Mouse (Mus musculus) forebrain, embryonic 11.5 days (tissue): ENCODE measurements around the gene Atl3. TPM values are rescaled to one million over a fixed set of nuclear protein-coding genes. Genes with fewer than 3 reads are reported as not detected.

Experiments
- ATAC-seq: fragments of 200-750 bp; cut with Nextera tagmentation; replicated peaks from 2 replicates; pipeline ENCODE4 v1.8.0; 2017; ENCODE audit warnings: moderate TSS enrichment; ENCODE audit not compliant: low FRiP score
- DNase-seq: peaks from one replicate; pipeline ENCODE4 v3.0.0-alpha.2; 2017; ENCODE audit warnings: low spot score
- H3K27ac ChIP-seq: fragments of 300-500 bp; sonication (generic); 2 replicates; pipeline ENCODE4 v1.5.1; 2014; ENCODE audit warnings: low read depth, low read length
- H3K27me3 ChIP-seq: fragments of 300-500 bp; sonication (generic); 2 replicates; pipeline ENCODE4 v1.6.1; 2014; ENCODE audit warnings: mild to moderate bottlenecking, low read length, mixed read lengths; ENCODE audit not compliant: control insufficient read depth, insufficient read depth
- H3K36me3 ChIP-seq: fragments of 300-500 bp; sonication (generic); 2 replicates; pipeline ENCODE4 v1.6.1; 2014; ENCODE audit warnings: mild to moderate bottlenecking, low read length, moderate library complexity, mixed read lengths; ENCODE audit not compliant: control insufficient read depth, insufficient read depth
- H3K4me1 ChIP-seq: fragments of 300-500 bp; sonication (generic); replicated peaks from 2 replicates; pipeline ENCODE4 v1.6.1; 2014; ENCODE audit warnings: low read length, mixed read lengths; ENCODE audit not compliant: control insufficient read depth, insufficient read depth
- H3K4me2 ChIP-seq: fragments of 300-500 bp; sonication (generic); 2 replicates; pipeline ENCODE4 v1.6.1; 2014; ENCODE audit warnings: low read depth, mild to moderate bottlenecking, low read length, moderate library complexity, mixed read lengths; ENCODE audit not compliant: severe bottlenecking
- H3K4me3 ChIP-seq: fragments of 300-500 bp; sonication (generic); 2 replicates; pipeline ENCODE4 v1.5.1; 2014; ENCODE audit warnings: low read depth, low read length
- H3K9ac ChIP-seq: fragments of 300-500 bp; sonication (generic); 2 replicates; pipeline ENCODE4 v1.6.1; 2014; ENCODE audit warnings: low read length
- H3K9me3 ChIP-seq: fragments of 300-500 bp; sonication (generic); 2 replicates; pipeline ENCODE4 v1.6.1; 2016; ENCODE audit warnings: low read length, mixed read lengths; ENCODE audit not compliant: control insufficient read depth
- WGBS: fragments of 180-500 bp; shearing (Covaris S2); extraction: QIAGEN DNeasy Blood & Tissue Kit; methylation state at CpG from one replicate; pipeline ENCODE4 v1.1.7; 2014; 5-methylcytosine and 5-hydroxymethylcytosine counted together
- polyA plus RNA-seq: library from polyadenylated mRNA; unstranded; fragments of >200 nt; fragmentation: Nextera tagmentation; extraction: Ambion mirVana; gene quantifications from 2 replicates; pipeline ENCODE4 v1.2.1, GENCODE M21; 2014

Gene Atl3
- polyA plus RNA-seq, 1 experiment from 2014 or later = 10.3 TPM

DNA sequence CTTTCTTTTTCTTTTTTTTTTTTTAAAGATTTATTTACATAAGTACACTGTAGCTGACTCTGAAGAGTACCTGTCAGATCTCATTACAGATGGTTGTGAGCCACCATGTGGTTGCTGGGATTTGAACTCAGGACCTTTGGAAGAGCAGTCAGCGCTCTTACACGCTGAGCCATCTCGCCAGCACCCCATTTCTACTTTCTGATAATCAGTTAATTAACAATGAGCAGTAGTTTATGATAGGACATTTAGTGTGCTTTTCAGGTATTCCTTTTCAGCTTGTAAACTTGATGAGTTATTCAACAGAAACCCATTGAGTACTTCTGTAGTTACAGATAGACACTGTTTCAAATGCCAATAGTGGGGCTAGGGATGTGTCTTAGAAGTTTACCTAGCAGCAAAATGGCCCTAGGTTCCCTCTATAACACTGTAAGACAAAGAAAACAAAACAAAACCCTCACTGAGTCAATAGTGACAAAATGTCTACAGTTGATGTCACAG is 14.0 kb upstream of the Atl3 start:
- H3K4me3 ChIP-seq = no peak overlapping the region
- no peaks in the 10 kb centered on the region for H3K36me3 ChIP-seq
- ATAC-seq (no peak), DNase-seq (no peak)
- no peaks in the 10 kb centered on the region for H3K27me3 ChIP-seq
- WGBS = 94% methylated on average over 3 of the region's 3 CpGs
- H3K9me3 ChIP-seq = no peaks in the 10 kb centered on the region
- H3K4me2 ChIP-seq = no peak overlapping the region; the same call in 1 of the 2 replicates
- H3K4me1 ChIP-seq = peaks cover 2% of the 10 kb centered on the region; the same call in 1 of the 2 replicates
- H3K9ac ChIP-seq = no peak overlapping the region
- no peak overlapping the region for H3K27ac ChIP-seq

DNA sequence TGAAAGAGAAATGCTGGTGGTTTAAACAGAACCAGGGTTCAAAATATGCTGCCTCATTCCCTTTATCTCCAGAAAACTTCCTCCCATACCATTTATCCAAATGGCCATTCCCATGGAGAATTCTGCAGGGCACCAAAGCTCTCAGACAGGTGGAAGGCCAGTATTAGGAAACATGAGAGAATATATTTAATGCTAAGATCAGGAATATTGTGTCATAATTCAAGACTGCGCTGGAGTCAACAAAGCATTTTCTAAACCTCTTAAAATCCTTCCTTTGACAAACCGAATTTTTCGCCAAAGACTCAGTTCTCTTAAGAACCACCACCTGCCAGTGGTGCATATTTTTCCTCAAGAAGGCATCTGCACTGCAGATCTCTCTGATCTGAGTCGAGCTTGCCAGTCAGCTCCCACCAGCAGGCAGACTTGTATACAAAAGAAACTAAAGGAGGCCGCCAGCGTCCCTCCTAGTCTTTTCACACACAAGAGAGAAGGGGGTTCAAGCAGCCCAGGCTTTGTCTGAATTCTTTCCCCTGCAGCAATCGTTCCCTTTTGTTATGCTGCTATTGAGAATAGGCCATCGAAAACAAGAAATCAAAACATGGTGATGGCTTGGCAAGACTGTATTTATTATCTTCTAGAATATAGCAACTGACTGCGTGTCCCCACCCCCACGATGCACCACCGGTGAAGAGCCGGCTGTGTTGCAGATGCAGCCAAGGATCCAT is 12.1 kb upstream of the Atl3 start:
- Histone ChIP-seq H3K4me1 (no peaks in the 10 kb centered on the region; the same call in 1 of the 2 replicates), H3K27ac (peak overlapping the region; percentile 97), H3K9me3 (no peaks in the 10 kb centered on the region), H3K4me3 (peak overlapping the region; percentile 79), H3K36me3 (no peaks in the 10 kb centered on the region), H3K9ac (peak overlapping the region; percentile 90), H3K4me2 (peak overlapping the region; percentile 50), H3K27me3 (no peaks in the 10 kb centered on the region)
- ATAC-seq = peak; percentile 51
- 2% methylated on average over 12 of the region's 12 CpGs for WGBS
- peak; percentile 77 for DNase-seq

DNA sequence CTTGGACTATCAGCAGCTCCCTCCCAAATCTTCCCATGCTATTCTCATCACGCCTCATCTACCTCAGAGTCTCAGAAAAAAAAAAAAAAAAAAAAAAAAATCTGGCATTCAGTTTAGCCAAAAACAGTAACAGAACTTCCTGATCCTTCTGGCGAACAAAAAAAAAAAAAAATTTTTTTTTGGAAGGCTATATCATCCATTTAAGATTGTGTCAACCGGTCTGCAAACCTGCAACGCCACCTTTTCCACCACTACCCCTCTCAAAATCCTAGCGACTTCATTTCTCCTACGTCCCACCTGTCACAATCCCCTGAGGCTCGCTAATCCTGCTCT is 11.6 kb upstream of the Atl3 start:
- peak overlapping the region; percentile 90 for H3K9ac ChIP-seq
- peak overlapping the region; percentile 79 for H3K4me3 ChIP-seq
- no peaks in the 10 kb centered on the region for H3K36me3 ChIP-seq
- ATAC-seq (no peak), DNase-seq (no peak)
- under 1% methylated on average over 7 of the region's 7 CpGs for WGBS
- H3K4me1 ChIP-seq = no peaks in the 10 kb centered on the region; the same call in 1 of the 2 replicates
- H3K9me3 ChIP-seq = no peaks in the 10 kb centered on the region
- H3K4me2 ChIP-seq = peak overlapping the region; percentile 50
- H3K27ac ChIP-seq = peak overlapping the region; percentile 97
- no peaks in the 10 kb centered on the region for H3K27me3 ChIP-seq

DNA sequence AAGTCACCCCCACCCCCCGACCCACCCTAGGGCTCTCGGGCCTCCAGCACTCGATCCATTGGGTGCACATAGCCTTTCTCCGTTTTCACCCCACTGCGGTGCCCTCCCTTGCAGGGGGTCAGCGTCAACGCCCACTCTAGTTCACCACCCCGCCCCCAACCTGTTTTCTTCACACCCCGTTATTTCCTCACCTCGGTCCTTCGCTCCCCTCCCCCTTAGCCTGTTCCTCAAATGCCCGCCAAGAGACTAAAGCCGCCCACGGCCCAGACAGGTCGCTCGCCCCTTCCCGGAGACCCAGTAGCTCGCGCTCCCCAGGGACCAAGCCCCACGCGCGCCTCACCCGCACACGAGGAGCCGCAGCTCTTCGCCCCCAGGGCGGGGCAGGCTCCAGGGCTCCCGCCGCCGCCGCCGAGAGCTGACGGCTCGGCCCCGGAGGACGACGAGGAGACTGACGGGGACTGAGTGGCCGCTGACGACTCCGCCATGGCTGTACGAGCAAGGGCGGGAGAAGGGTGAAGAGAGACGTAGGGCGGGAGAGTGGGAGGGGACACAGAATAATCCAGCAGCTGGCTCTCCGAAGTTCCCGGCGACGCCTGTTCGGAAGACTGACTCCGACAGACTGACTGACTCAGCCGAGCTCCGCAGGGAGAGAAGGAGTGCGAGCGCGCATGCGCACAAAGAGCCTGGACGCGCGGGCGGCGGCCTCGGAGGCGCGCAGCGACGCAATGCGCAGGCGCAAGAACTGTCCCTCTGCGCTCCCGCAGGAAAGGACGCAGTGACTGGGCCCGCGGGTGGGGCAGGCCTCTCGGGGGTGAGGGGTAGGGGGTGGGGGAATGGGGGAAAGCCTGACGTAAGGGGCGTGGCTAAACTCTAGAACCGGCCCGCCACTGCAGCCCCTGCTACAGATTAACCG is 11.0 kb upstream of the Atl3 start, which contains the start of gene Rtn3:
Rtn3 (minus strand) TSS at position 683 of the 913 bp plus-strand sequence.
- Histone ChIP-seq H3K27me3 (no peaks in the 10 kb centered on the region), H3K9ac (peak within 1 kb of the TSS; percentile 90), H3K9me3 (no peaks in the 10 kb centered on the region), H3K4me1 (no peaks in the 10 kb centered on the region; the same call in 1 of the 2 replicates), H3K4me2 (peak within 1 kb of the TSS; percentile 50), H3K36me3 (no peaks in the 10 kb centered on the region), H3K4me3 (peak within 1 kb of the TSS; percentile 79), H3K27ac (peak within 1 kb of the TSS; percentile 97)
- ATAC-seq (peak; percentile 94), DNase-seq (peak; percentile 99)
- under 1% methylated on average over 79 of the region's 80 CpGs for WGBS

DNA sequence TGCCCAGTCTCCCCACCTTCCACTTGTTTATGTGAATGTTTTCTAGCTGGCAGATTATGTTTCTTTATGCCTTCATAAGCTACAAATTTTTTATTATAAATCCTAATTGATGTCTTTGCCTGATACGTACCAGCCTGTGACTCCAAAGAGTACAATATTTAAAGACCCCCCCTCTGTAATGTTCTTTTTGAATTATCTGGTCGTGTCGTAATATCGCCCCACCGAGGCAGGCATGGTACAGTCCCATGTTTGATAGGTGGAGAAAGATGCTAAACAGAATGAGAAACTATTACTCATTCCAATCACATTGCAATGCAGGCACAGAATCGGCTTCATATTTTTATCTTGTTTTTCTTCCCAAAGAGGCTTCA is 10.3 kb upstream of the Atl3 start:
- H3K9ac ChIP-seq = no peak overlapping the region
- H3K4me2 ChIP-seq = peak overlapping the region; percentile 44; the same call in 1 of the 2 replicates
- ATAC-seq (peak; percentile 68), DNase-seq (no peak)
- 3% methylated on average over 6 of the region's 6 CpGs for WGBS
- no peaks in the 10 kb centered on the region for H3K36me3 ChIP-seq
- no peaks in the 10 kb centered on the region for H3K27me3 ChIP-seq
- peak overlapping the region; percentile 42; the same call in 1 of the 2 replicates for H3K27ac ChIP-seq
- no peaks in the 10 kb centered on the region for H3K9me3 ChIP-seq
- H3K4me1 ChIP-seq = no peaks in the 10 kb centered on the region; the same call in 1 of the 2 replicates
- peak overlapping the region; percentile 79 for H3K4me3 ChIP-seq

DNA sequence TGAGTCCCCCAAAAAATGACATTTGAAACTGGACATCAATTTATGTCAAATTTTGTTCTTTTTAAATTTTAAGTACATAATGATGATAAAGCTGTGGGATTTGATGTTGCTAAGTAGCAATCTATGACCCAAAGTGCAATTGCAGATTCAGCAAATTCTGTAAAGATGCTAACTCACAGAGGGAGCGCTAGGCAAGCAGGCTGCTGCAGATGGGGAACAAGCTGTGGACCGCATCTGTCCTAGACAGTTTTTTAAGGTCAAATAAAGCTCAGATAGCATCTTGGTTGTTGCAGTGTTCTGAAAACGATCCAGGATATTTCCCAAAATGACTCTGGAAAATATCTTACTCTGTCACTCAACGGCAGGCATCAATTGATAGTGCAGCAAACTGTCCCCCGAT is 9.8 kb upstream of the Atl3 start:
- H3K9ac ChIP-seq = no peak overlapping the region
- H3K27me3 ChIP-seq = no peaks in the 10 kb centered on the region

DNA sequence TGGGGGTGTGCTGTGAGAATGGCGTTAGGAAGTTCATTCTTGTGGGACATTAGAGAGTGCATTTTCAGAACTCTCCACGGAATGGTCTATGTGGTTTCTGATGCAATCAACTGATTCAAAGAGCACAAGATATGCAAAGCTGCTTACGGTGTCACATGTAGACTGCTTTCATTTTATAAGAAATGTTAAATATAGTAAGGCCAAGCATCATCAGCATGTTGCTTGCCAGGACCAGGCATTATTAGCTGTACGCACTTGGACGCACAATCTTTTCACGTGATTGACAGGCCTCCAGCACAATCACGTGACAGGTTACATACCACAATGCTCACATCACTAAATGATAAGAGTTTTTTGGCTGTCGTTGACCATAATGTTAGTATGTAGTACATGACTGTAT is 6.2 kb upstream of the Atl3 start:
- Histone ChIP-seq H3K4me2 (no peak overlapping the region), H3K9me3 (no peaks in the 10 kb centered on the region), H3K4me1 (no peaks in the 10 kb centered on the region), H3K27me3 (no peaks in the 10 kb centered on the region), H3K36me3 (no peaks in the 10 kb centered on the region), H3K9ac (no peak overlapping the region), H3K27ac (no peak overlapping the region), H3K4me3 (no peak overlapping the region)
- ATAC-seq (no peak), DNase-seq (no peak)
- WGBS = 88% methylated on average over 8 of the region's 8 CpGs

More for the DNA sequence above, 9.8 kb upstream of the Atl3 start:
- no peak overlapping the region for H3K27ac ChIP-seq
- no peaks in the 10 kb centered on the region; the same call in 1 of the 2 replicates for H3K4me1 ChIP-seq
- H3K9me3 ChIP-seq = no peaks in the 10 kb centered on the region
- ATAC-seq (no peak), DNase-seq (no peak)
- H3K36me3 ChIP-seq = no peaks in the 10 kb centered on the region
- H3K4me2 ChIP-seq = peak overlapping the region; percentile 44; the same call in 1 of the 2 replicates
- no peak overlapping the region for H3K4me3 ChIP-seq
- WGBS = 77% methylated on average over 5 of the region's 5 CpGs

DNA sequence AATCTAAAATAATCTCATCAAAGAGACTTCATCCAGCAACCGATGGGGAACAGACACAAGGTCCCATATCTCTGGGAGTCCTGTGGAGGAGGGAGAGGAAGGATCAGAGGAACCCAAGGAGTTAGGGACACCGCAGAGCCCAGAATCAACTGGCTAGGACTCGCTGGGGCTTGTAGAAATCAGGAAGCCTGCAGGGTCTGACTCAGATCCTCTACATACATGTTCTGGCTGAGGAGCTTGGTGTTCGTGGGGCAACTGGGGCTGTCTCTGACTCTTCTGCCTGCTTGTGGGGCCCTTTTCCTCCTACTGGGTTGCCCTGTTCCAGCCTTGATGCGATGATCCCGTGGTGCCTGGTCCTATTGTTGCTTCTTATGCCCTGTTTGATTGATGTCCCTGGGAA is 1.9 kb upstream of the Atl3 start:
- Histone ChIP-seq H3K4me3 (no peak overlapping the region), H3K4me1 (no peaks in the 10 kb centered on the region), H3K27me3 (no peaks in the 10 kb centered on the region), H3K27ac (no peak overlapping the region), H3K4me2 (no peak overlapping the region), H3K36me3 (no peaks in the 10 kb centered on the region), H3K9me3 (no peaks in the 10 kb centered on the region), H3K9ac (no peak overlapping the region)
- DNase-seq (no peak), ATAC-seq (no peak)
- 88% methylated on average over 6 of the region's 6 CpGs for WGBS
